Mouse (Mus musculus): ENCODE data around the gene Gnmt.

The Gnmt gene

DNA sequence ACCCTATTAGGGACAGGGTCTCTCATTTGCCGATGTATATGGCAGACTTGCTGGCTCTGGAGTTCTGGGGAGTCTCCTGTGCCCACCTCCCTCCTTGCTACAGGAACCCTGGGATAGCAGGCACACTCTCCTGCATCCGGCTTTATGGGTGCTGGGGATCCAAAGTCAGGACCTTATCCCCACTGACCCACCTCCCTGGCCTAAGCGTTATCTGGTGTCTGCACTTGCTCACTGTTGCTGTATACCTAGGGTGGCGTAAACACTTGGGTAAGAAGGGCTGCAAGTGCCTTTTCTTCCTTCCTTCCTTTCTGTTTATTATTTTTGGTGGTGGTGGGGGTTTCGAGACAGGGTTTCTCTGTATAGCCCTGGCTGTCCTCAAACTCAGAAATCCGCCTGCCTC, 12.3 kb upstream of the Gnmt start:
- no peak for DNase-seq (ENCODE audit: low spot score)

DNA sequence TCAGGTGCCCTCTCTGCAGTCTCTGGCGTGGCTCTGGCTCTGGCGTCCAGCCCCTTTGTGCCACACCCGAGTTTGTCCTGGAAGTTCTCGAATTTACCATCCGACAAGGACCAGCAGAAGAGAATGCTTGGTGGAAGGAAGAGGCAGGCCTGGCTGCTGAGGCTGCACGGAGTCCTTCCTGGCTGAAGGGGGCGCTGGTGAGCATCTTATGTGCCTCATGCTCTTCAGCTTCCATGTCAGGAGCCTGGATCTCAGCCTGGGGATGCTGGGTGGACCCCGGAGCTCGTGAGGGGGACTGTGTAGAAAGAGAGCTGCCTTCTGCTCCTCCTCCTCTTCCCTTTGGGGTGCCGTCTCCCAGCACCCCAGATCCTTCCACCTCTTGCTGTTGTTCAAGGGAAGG, 7.2 kb upstream of the Gnmt start:
- peak; percentile 15 for DNase-seq (ENCODE audit: low spot score)

DNA sequence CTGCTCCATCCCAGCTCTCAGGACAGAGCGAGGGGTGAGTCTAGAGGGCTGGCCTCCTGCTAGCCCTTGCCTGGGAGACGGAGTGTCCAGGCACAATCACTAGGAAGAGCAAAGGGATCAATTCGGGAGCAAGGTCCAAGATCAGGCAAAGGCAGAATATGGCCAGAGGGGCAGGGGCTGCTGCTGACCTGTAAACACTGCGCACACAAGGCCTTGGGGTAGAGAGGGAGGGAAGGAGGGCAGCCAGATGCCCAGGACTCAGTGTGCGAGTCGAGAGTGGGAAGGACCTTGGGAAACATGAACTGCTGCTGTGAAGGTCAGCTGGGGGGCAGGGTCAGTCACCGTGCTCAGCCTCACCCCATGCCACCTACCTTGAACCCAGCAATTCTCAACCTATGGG, 6.3 kb upstream of the Gnmt start:
- DNase-seq (ENCODE audit: low spot score) = no peak

DNA sequence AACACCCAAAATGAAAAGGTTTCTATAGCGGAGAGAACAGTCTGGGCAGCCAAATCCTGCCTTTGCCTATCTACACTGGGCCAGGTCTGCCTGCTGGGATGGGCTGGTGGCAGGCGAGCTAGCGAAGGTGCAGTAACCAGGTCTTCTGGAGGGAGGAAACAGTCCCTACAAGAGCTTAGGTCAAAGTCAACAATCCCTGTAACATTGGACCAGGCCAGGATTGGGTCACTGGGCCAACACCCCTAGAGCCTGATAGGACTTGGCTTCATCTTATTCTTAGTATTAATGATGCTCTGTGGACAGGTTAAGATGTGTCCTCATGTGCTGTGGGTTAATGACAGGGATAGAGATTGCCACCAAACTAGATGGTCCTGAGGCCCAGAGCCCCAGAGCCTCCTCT, 5.1 kb upstream of the Gnmt start:
- DNase-seq (ENCODE audit: low spot score) = no peak

DNA sequence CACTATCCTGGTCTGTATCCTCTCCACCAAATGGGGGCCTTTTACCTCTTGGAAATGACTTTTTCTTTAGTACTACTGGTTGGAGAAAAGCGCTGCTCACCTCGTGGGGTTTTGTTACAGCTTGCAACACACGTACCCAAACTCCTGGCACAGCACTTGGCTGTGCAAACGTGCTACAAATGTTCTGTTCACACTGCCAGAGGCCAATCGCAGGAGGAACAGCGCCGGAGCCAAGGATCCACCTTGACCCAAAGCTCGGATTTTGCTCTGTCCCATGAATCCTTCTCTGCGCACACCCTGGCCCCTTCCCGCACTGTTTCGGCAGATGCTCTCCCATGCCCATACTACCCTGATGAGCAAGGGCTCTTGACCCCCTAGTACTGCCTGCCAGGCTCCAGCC, 472 bp downstream of the Gnmt start:
- DNase-seq (ENCODE audit: low spot score) = no peak

DNA sequence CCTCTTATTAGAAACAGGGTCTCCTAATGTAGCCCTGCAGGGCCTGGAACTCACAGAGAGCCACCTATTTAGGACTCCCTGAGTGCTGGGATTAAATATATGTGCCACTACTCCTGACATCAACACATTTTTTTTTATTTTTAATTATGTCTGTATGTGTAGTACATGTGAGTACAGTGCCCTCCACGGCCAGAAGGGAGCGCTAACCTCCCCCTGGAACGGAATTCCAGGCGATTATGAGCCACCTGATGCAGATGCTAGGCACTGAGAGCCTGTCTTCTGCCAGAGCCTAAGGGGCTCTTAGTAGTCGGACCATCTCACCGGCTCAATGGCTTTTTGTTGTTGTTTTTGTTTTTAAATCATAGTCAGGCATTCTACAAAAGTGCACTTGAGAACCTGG, 947 bp downstream of the Gnmt start:
- DNase-seq (ENCODE audit: low spot score) = no peak

DNA sequence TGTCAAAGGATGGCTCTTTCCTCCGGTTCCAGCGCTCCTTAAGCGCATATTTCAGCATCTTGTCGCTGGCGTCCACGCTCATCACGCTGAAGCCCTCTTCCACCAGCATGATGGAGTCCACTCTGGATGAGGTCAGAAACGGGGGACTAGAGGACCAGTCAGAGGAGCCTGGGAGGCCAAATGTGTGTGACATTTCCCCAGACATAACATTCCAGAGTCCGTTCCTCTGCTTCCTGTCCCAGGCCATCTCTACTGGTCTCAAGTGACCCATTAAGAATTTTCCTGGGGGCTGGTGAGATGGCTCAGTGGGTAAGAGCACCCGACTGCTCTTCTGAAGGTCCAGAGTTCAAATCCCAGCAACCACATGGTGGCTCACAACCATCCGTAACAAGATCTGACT, 1.7 kb downstream of the Gnmt start:
- no peak for DNase-seq (ENCODE audit: low spot score)

DNA sequence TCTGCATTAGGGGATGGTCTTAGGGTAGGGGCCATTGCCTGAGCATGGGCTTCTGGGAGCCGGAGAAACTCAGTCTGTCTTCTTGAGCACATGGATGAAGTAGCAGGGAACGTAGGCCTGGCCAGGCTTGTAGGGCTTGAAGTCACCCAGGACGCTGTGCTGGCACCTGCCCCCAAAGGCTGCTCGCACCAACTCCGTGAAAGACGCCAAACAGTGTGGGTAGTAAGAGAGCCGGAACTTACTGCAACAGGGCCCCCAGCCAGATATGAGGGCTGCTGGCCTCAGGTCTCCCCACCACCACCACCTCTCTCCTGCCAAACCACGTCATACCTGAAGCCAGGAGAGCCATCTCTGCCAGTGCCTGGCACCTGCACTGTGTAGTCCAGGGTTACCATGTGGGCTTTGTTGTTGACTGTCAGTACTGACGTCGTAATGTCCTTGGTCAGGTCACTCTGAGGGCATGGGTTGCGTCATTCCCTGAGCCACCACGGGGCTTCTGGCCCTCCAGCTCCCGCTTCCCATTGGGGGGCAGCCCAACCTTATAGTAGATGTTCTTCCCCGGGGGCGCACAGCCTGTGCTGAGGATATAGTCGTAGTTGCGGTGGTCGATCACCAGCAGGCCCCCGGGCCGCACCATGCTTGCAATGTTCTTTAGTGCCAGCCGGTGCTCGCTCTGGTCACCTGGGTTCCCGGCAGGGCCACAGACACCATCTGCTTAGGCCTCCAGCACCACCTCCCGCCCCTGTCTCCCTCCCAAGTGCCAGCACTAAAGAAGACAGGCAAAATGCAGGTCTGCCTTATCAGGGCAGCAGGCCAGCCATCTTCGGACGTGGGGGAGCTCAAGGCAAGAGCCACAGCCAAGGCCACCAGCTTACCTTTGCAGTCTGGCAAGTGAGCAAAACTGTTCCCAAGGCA, 3.0 kb downstream of the Gnmt start:
- DNase-seq (ENCODE audit: low spot score) = no peak

DNA sequence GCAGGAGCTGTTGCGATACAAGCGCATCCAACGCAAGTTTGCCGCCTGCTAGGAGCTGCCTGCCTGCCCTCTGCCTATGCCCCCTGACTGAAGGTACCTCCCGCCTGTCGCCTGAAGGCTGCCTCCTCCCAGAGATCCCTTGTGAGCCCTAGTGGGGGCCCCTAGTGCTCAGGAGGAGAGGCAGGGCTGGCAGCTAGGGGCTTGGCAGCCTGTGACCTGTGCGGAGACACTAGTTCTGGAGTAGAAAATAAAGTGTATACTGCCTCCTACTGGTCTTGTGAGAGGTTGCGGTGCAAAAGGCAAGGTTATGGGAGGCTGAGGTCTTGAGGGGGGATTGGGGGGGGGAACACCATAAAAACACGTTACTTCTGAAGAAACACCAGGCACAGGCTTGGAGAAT, 3.7 kb downstream of the Gnmt start:
- DNase-seq (ENCODE audit: low spot score) = no peak

DNA sequence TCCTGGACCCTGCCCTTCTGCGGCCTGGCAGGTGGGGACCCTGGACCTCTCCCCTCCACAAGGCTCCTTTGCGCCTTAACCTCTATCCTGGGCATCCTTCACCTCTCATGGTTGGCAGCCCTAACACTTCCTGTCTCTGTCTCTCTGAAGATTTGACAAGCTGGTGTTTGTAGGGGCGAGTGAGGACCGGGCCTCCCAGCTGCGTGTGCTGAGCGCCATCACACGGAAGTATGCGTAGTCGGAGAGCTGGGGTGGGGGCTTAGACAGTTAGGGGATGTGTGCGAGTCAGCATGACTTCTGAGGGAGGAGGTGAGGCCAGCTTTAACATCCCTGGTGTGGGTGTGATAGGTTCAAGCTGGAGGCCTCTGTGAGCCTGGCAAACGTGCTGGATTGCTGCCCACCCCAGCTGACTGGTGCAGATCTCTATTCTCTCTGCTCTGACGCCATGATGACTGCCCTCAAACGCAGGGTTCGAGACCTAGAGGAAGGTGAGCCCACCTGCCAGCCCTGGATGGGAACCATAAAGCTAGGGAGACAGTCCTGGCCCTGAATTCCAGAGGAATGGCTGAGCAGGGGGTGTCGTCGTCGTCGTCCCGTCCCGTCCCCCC, 4.4 kb downstream of the Gnmt start:
- DNase-seq (ENCODE audit: low spot score) = no peak

DNA sequence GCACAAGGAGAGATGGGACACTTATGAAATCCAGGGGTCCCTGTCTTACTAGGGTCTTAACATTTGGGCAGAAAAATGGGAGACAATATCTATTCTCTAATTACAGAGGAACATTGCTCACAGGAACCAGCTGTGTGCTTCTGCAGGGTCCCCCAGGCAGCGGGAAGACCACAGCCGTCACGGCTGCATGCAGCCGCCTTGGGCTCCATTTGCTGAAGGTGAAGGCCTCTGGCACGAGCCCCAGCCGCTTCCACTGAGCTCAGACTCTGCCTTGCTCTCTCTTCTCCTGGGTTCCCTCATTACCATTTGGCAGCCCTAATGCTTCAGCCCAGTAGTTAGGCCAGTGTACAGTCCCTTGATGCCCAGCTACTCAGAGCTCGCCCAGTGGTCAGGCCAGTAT, 7.9 kb downstream of the Gnmt start:
- no peak for DNase-seq (ENCODE audit: low spot score)

DNA sequence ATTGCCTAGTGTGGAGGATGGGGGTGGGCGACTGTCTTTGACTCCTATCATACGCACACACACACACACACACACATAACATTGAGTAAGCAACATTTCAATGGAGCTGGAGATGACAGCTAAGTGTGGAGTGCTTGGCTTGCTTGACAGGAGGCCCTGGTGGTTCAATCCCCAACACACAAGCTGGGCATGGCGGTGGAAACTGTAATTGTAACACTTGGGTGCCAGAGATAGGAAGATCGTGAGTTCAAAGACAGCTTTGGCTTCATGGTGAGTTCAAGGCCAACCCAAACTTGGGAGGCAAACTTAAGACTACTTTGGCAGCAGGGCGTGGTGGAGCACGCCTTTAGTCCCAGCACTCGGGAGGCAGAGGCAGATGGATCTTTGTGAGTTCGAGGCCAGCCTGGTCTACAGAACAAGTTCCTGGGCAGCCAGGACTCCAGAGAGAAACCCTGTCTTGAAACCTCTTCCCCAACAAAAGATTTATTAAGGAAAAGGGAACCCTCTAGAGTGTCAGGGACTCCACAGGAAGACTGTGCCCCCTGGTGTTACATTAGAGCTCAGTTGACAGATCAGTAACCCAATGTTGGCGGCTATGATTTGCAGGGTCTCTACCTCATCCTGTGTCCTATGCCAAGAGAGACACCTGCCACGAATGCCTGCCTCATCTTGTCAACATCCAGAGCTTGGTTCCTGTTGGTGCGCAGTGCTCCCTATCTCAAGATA, 14.0 kb downstream of the Gnmt start:
- DNase-seq (ENCODE audit: low spot score) = peak; percentile 37

DNA sequence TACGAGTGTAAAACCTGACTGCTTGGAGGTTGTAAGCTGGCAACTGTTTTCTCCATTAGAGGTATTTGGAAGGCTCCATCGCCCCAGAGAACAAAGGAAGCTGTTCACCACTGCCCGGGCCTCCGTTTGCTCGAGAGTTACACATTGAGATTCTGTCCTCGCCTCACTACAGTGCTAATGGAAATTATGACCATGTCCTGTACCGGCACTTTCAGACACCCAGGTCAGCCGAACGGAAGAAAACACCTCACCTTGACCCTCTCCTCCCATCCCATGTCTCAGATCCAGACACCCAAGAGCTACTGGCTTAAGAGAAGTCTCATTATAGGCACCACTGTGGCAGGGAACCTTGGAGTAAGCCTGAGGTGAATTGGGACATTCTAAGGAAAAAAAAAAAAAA, 15.1 kb downstream of the Gnmt start:
- DNase-seq (ENCODE audit: low spot score) = no peak

DNA sequence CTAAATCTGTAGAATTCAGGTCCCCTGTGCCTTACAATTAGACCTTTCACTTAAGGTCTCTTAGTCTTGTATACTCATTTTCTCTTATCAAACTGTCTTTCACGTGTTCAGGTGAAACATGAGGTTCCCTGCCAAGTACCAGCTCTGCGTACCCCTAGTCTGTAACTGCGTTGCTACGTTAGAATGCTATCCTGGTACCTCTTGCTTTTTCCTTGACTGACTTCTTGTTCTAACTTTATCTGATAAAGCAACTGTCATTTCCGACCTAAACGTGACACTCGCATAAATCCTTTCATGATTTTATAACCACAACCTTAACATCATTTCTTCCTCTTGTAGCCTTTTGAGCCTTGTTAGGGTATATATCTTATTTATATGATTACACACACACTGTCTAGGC, 16.5 kb downstream of the Gnmt start:
- DNase-seq (ENCODE audit: low spot score) = no peak

DNA sequence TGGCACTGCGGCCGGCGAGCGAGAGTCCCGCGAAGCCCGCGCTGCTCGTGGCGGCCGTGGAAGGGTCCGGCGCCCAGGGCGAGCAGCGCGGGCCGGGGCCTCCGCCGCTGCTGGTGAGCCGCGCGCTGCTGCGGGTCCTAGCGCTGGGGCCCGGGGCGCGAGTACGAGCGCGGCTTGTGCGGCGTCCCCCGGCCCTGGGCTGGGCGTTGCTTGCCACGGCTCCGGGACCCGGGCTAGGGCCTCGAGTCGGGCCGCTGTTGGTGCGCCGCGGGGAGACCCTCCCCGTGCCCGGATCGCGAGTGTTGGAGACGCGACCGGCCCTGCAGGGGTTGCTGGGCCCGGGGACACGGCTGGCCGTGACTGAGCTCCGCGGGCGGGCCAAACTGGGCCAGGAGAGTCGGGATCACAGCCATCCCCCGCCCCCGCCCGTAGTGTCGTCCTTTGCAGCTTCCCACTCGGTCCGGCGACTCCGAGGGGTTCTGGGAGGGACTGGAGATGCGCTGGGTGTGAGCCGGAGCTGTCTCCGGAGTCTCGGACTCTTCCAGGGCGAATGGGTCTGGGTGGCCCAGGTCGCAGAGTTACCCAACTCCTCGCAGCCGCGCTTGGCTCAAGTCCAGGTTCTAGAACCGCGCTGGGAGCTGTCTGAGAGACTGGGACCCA, 17.2 kb downstream of the Gnmt start:
- DNase-seq (ENCODE audit: low spot score) = peak; percentile 42

DNA sequence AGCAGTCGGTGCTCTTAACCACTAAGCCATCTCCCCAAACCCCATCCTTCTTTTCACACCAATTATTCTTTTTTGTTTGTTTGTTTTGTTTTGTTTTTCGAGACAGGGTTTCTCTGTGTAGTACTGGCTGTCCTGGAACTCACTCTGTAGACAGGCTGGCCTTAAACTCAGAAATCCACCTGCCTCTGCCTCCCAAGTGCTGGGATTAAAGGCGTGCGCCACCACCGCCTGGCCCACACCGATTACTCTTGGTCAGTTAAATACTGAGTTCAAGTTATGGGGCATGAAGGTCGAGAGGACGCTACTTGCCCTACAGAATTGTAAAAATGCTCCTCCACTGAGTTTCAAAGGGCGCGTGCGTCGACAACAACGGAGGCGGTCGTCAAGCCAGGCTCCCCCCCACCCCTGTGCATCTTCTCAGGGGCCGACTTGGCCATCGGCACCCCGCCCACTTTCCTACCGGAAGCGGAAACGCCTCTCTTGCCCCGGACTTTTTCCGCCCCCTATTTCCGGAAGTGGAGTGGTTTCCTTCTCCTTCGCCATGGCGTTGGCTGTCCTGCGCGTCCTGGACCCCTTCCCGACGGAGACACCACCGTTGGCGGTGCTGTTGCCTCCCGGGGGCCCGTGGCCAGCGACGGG, 17.9 kb downstream of the Gnmt start, which contains the start of gene Pex6:
TSS of gene Pex6 (plus strand) at position 505 of the 639 bp plus-strand sequence.
- DNase-seq (ENCODE audit: low spot score) = peak; percentile 78

DNA sequence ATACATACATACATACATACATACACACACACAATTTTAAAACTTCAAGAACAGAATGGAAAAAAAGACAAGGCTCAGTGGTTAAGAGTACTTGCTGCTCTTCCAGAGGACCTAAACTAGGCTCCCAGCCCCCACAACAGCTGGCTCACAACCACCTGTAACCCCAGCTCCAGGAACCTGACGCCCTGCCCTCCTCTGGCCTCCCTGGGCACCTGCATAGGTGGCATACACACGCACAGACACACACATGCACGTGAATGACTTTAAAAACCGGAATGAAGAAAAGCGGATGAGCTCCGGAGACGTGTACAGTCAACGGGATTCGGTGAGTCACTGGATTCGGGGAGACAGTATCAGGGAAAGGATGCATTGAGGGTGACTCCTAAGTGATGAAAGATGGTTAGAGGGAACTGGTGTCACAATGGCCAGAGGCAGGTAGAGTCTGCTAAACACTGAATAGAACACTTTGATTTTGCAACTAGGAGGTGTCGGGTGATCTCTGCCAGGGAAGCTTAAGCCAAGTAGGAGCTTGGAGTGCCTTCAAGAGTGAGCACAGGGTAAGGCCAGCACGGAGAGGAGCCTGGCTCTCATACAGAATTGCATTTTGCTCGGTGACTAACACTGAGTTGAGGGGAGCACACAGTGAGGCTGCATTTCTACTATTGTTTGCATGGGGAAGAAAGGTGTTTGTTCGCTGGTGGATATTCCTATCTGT, 22.4 kb downstream of the Gnmt start:
- DNase-seq (ENCODE audit: low spot score) = no peak

DNA sequence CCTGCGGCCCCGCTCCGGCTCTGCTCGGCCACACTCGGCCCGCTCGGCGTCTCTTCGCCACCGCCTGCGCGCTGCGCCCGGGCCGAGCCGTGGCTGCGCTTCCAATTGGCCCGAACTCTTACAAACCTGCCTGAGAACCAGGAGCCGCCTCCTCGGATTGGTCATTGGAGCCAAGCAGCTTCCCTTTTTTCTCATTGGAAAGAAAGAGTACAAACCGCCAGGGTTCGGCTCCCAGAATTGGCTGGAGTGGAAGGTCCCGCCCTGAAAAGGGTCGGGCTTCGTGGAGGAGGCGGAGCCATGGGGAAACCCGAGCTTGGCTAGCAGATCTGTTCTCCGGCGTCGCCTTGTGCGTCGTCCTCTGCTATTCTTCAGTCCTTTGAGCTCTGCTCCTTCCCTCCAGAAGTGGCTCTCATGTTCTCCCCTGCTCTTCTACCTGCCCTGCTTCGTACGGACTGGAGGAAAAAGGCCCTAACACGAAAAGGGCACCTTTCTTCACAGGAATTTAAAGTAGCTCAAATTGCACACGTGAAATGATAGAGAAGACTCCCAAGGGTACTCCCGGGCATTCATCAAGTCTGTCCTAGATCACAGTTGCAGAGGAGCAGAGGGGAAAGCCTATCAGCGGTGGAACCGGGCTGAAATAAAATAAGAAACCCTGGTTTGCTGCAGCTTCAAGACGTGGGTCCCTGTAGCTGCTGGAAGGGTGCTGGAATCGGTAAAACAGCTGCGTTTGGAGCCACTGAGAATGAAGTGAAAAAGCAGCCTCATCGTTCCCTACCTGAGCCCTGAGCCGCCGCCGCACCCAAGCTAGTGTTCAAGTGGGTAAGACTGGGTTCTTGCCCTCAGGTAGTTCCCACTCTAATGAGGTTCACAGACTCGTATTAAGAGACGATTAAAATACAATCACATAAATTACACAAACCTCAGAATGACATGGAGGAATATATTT, 23.8 kb downstream of the Gnmt start, which contains the start of gene Ppp2r5d:
TSS of gene Ppp2r5d (minus strand) at position 225 of the 949 bp plus-strand sequence.
- peak; percentile 96 for DNase-seq (ENCODE audit: low spot score)

DNA sequence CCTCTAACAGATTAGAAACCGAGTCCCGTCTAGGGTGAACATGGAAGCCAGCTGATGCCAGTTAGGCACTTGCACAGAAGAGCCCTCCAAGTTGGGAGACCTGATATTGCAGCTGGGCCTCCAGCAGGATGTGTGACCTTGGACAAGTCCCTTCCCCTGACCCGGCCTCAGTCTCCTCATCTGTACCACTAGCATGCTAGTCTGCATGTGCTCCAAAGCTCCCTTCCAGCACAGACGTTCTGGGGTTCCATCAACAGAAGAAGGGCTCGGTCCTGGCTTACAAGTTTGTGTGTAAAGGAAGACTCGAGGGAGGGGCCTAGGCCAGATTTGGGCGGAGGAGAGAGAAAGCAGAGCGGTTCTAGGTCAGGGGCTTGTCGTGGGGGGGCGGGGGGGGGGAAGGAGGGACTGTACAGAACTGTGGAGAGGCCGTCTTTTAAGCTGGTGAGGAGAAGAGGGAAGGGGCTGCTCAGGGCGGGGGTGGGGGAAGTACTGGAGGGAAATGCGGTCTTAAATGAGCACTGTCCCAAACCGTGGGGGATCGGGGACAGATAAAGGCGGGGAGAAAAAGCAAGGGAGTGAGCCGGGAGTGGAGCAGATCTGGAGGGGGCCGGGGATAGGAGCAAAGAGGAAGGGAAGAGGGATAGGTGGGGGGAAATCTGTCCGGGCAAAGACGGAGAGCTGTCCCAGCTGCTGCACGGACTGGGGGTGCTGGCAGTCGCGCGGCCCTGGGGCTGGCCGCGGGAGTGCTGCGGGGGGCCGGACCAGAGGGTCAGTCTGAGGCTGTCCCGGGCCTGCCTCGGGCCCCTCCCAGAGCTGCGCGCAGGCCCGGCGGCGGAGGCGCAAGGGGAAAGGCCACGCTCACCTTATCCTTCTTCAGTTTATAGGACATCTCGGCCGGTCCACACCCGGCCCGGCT, 24.7 kb downstream of the Gnmt start:
- DNase-seq (ENCODE audit: low spot score) = no peak
